Mouse (Mus musculus): Measurements from ENCODE around the gene Flnb. TPM values are rescaled to one million over a fixed set of nuclear protein-coding genes. Genes with fewer than 3 reads are reported as not detected.

The Flnb gene
- polyA plus RNA-seq, 1 experiment from 2014 or later, result 5.4 TPM

DNA sequence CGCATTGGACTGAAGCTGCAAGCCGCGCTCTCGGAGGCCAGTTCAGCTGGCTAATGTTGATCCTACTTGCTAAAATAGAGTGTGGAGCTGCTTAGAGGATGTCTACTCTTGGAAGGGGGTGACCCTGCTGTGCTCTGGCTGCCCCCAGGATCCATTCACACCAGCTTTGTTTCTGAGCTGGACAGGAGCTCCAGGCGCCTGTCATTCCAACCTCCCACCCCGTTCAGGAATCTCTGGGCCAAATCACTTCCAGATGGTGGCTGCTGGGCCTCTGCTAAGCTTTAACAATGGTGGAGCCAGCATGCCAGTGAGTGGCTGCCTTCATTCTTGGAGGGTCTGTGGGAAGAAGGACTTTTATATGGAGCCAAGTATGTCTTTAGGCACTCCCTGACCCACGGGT lies 4.9 kb downstream of the Flnb start:
- H3K36me3 ChIP-seq (ENCODE audit: insufficient read depth, low read length), result no peaks in the 10 kb centered on the region
- DNase-seq (ENCODE audit: low spot score) (no peak), ATAC-seq (no peak)
- no peak overlapping the region for H3K27ac ChIP-seq (ENCODE audit: low read length)
- no peaks in the 10 kb centered on the region for H3K27me3 ChIP-seq (replicated peaks; ENCODE audit: insufficient read depth, low read length)
- WGBS, result 46% methylated on average over 7 of the region's 7 CpGs
- no peak overlapping the region for H3K4me3 ChIP-seq (ENCODE audit: low read depth, low read length)
- no peak for TF ChIP-seq EP300 (IDR thresholded peaks at IDR 0.05)
- no peak for TF ChIP-seq CTCF (IDR thresholded peaks at IDR 0.05)
- no peak overlapping the region for H3K9ac ChIP-seq (replicated peaks; ENCODE audit: low read depth)
- H3K9me3 ChIP-seq (ENCODE audit: low read length), result no peaks in the 10 kb centered on the region
- no peak overlapping the region for H3K4me2 ChIP-seq (replicated peaks; ENCODE audit: low read depth, low read length)
- peaks cover 27% of the 10 kb centered on the region; the same call in 1 of the 2 replicates for H3K4me1 ChIP-seq (ENCODE audit: insufficient read depth, low read depth, low read length)

DNA sequence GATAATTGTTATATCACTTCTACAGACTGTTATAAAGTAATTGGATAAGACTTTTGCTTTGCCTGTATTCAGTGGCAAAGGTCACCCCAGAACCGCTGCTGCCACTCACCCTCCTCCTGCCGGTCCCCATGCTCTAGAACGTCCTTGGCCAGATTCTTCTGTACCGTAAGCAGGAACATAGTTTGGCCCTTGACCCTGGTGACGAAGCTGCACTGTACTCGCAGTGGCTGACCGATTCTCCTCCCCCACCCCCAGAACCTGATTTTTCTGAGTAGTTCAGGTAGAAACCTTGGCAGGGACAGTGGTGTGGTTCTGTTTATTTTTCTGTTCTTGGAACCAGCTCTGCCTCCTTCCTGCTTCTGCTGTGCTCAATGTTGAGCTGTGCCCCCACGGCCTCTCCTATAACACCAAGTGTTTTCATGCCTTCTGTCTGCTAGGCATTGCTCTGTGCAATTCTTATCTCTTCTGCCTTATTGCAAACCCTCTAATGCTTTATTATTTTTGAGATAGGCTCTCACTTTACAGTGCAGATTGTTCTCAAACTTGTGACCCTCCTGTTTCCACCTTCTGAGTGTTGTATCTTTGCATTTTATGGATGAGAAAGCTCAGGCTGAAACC lies 7.0 kb downstream of the Flnb start:
- Histone ChIP-seq H3K4me3 (ENCODE audit: low read depth, low read length) (no peak overlapping the region), H3K27ac (ENCODE audit: low read length) (0 out of 2 replicates have a peak overlapping the region, but pooled peaks have one; percentile 20), H3K4me2 (replicated peaks; ENCODE audit: low read depth, low read length) (no peak overlapping the region), H3K4me1 (ENCODE audit: insufficient read depth, low read depth, low read length) (peaks cover 27% of the 10 kb centered on the region; the same call in 1 of the 2 replicates), H3K9ac (replicated peaks; ENCODE audit: low read depth) (no peak overlapping the region), H3K9me3 (ENCODE audit: low read length) (no peaks in the 10 kb centered on the region), H3K36me3 (ENCODE audit: insufficient read depth, low read length) (no peaks in the 10 kb centered on the region), H3K27me3 (replicated peaks; ENCODE audit: insufficient read depth, low read length) (no peaks in the 10 kb centered on the region)
- ATAC-seq (peak; percentile 70), DNase-seq (ENCODE audit: low spot score) (peak; percentile 74)
- 28% methylated on average over 8 of the region's 8 CpGs for WGBS
- no peak for TF ChIP-seq EP300 (IDR thresholded peaks at IDR 0.05)
- TF ChIP-seq CTCF (IDR thresholded peaks at IDR 0.05), result no peak

DNA sequence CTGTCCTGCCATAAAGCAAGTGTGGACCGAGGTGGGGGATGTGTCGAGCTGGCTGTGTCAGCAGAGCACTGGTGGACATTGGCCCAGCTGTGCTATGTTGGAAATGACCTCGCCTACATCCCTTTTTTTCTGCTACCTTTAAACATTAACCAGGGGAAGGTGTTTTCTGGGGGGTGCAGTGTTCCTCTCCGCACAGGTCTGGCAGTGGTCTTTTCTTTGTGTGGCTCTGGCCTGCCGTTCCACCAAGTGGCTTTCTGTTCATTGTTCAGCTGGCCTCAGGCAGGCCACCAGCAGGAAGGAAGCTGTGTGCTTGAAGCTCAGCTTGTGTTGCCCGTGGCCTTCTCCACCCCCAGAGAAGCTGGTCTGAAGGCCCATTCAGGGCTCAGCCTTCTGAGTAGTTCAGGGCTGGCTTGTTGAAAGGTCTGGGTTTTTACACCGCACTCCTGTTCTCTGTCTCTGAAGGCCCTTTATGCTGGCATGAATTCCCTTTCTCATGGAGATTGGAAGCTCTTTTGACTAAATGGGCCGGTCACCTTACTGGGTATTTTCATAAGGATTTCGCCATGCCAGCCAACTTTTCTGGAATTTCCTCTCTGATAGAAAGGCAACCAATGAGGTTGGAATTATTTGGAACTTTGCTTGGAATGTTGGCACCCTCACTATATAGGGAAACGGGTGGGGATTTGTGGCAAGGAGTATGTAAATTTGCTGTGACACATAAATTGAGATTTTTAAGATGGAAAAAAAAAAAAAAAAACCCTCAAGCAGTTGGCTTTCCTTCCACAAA lies 8.6 kb downstream of the Flnb start:
- no peaks in the 10 kb centered on the region for H3K36me3 ChIP-seq (ENCODE audit: insufficient read depth, low read length)
- H3K9me3 ChIP-seq (ENCODE audit: low read length), result no peaks in the 10 kb centered on the region
- TF ChIP-seq CTCF (IDR thresholded peaks at IDR 0.05) (no peak), EP300 (IDR thresholded peaks at IDR 0.05) (no peak)
- no peaks in the 10 kb centered on the region for H3K27me3 ChIP-seq (replicated peaks; ENCODE audit: insufficient read depth, low read length)
- DNase-seq (ENCODE audit: low spot score) (peak; percentile 48), ATAC-seq (peak; percentile 43)
- WGBS, result 32% methylated on average over 10 of the region's 10 CpGs
- H3K4me3 ChIP-seq (ENCODE audit: low read depth, low read length), result no peak overlapping the region
- H3K4me2 ChIP-seq (replicated peaks; ENCODE audit: low read depth, low read length), result no peak overlapping the region
- H3K4me1 ChIP-seq (ENCODE audit: insufficient read depth, low read depth, low read length), result peaks cover 27% of the 10 kb centered on the region; the same call in 1 of the 2 replicates
- H3K27ac ChIP-seq (ENCODE audit: low read length), result peak overlapping the region; percentile 70
- 0 out of 2 replicates have a peak overlapping the region, but pooled peaks have one; percentile 5 for H3K9ac ChIP-seq (replicated peaks; ENCODE audit: low read depth)

DNA sequence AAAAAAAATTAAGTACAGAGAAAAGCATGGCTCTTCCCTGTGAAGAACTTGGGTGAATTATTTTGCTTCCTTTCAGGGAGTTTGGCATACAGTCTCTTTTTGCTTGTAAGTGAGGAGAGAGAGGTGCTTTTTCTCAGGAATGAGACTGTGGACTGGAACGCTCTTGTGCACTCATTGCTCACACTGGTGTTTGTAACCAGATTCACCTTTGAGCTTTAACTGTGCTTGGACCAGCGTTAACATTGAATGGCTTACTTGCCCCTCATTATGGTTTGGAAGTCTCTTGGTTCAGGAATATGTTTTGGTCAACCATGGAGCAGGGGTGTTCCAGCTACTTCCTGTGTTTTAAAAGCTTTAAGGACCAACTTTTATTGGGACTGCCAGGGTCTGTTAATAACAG lies 11.4 kb downstream of the Flnb start:
- Histone ChIP-seq H3K4me2 (replicated peaks; ENCODE audit: low read depth, low read length) (no peak overlapping the region), H3K9me3 (ENCODE audit: low read length) (no peaks in the 10 kb centered on the region), H3K36me3 (ENCODE audit: insufficient read depth, low read length) (no peaks in the 10 kb centered on the region), H3K9ac (replicated peaks; ENCODE audit: low read depth) (no peak overlapping the region), H3K27me3 (replicated peaks; ENCODE audit: insufficient read depth, low read length) (no peaks in the 10 kb centered on the region), H3K27ac (ENCODE audit: low read length) (no peak overlapping the region), H3K4me3 (ENCODE audit: low read depth, low read length) (no peak overlapping the region), H3K4me1 (ENCODE audit: insufficient read depth, low read depth, low read length) (peaks cover 18% of the 10 kb centered on the region; the same call in 1 of the 2 replicates)
- no peak for TF ChIP-seq EP300 (IDR thresholded peaks at IDR 0.05)
- TF ChIP-seq CTCF (IDR thresholded peaks at IDR 0.05), result no peak
- ATAC-seq, result no peak
- no peak for DNase-seq (ENCODE audit: low spot score)
- WGBS, result 54% methylated on average over 2 of the region's 2 CpGs

DNA sequence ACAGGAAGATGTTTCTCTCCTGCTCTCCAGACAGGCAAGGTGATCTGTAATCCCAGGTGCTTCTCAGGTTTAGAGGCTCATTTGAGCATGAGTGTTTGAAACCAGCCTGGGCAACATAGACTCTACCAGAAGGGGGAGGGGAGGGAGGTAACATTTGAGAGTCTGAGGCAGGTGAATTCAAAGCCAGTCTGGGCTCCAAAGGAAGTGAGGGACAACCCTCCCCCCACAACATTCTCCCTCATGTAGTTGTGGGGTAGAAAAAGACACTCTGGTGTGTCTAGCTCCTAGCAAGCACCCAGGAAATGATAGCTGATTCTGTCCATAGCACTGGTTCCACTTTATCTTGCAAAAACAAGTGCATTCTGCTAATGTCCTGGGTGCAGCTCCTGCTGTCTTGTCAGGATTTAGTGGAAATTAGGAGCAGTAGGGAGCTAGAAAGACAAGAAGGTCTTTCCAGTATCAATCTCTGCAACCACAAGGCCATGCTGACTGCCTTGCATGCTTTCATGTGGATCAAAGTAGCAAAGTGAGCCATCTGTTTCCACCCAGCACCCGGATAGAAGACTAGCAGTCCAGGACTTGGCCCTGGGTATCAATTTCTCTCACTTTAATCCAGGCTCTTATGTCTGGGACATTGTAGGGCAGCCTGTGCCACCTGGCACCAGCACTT lies 14.1 kb downstream of the Flnb start:
- Histone ChIP-seq H3K9ac (replicated peaks; ENCODE audit: low read depth) (no peak overlapping the region), H3K4me3 (ENCODE audit: low read depth, low read length) (no peak overlapping the region), H3K27ac (ENCODE audit: low read length) (no peak overlapping the region), H3K27me3 (replicated peaks; ENCODE audit: insufficient read depth, low read length) (no peaks in the 10 kb centered on the region), H3K4me1 (ENCODE audit: insufficient read depth, low read depth, low read length) (peaks cover 5% of the 10 kb centered on the region; the same call in 1 of the 2 replicates), H3K4me2 (replicated peaks; ENCODE audit: low read depth, low read length) (no peak overlapping the region), H3K9me3 (ENCODE audit: low read length) (no peaks in the 10 kb centered on the region), H3K36me3 (ENCODE audit: insufficient read depth, low read length) (no peaks in the 10 kb centered on the region)
- no peak for TF ChIP-seq EP300 (IDR thresholded peaks at IDR 0.05)
- ATAC-seq (no peak), DNase-seq (ENCODE audit: low spot score) (no peak)
- 45% methylated on average over 1 of the region's 1 CpGs for WGBS

DNA sequence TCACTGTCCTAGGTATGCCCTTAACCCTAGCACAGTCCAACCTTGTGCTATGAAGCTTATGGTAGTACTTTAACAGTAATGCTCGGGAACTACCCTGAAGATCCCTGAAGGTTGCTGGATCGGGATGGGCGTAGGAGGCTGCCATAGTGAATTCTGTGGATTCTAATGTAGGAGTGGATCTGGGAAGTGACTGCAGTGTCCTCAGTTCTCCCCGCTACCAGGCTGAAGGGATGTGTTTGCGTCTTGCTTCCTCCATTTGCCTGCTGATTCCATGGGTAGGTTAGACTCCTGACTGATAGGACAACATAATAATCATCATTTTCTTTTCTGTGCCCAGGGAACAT lies 14.7 kb downstream of the Flnb start:
- no peak for ATAC-seq
- WGBS, result 86% methylated on average over 5 of the region's 5 CpGs
- H3K4me3 ChIP-seq (ENCODE audit: low read depth, low read length), result no peak overlapping the region
- H3K36me3 ChIP-seq (ENCODE audit: insufficient read depth, low read length), result no peaks in the 10 kb centered on the region
- H3K4me2 ChIP-seq (replicated peaks; ENCODE audit: low read depth, low read length), result no peak overlapping the region
- no peak overlapping the region for H3K27ac ChIP-seq (ENCODE audit: low read length)
- H3K4me1 ChIP-seq (ENCODE audit: insufficient read depth, low read depth, low read length), result no peaks in the 10 kb centered on the region; the same call in 1 of the 2 replicates
- H3K9ac ChIP-seq (replicated peaks; ENCODE audit: low read depth), result no peak overlapping the region
- H3K27me3 ChIP-seq (replicated peaks; ENCODE audit: insufficient read depth, low read length), result no peaks in the 10 kb centered on the region
- no peaks in the 10 kb centered on the region for H3K9me3 ChIP-seq (ENCODE audit: low read length)
- DNase-seq (ENCODE audit: low spot score), result no peak
- TF ChIP-seq CTCF (IDR thresholded peaks at IDR 0.05), result no peak
- no peak for TF ChIP-seq EP300 (IDR thresholded peaks at IDR 0.05)

Data from lung, postnatal 0 days (tissue).